Mouse (Mus musculus) pancreas, adult 10 weeks (tissue): Measurements from ENCODE around the gene Faf1. TPM values are rescaled to one million over a fixed set of nuclear protein-coding genes. Genes with fewer than 3 reads are reported as not detected.

ENCODE experiments used
- polyA plus RNA-seq: library from polyadenylated mRNA; stranded (reverse); fragments of 350-450 nt; fragmentation: Illumina TruSeq; extraction: RNeasy Lipid Tissue Mini Kit (QIAGEN cat#74804); gene quantifications from one replicate; pipeline ENCODE4 v1.2.3, GENCODE M21; 2015; ENCODE audit warnings: low read depth, low replicate concordance; ENCODE audit not compliant: insufficient read depth

The Faf1 gene
- polyA plus RNA-seq: 6.3 TPM

GRCm38 (mm10) chr4:109676218-109677215, at the start of gene Faf1:
TSS of gene Faf1 (plus strand) at chr4:109676588.

DNA sequence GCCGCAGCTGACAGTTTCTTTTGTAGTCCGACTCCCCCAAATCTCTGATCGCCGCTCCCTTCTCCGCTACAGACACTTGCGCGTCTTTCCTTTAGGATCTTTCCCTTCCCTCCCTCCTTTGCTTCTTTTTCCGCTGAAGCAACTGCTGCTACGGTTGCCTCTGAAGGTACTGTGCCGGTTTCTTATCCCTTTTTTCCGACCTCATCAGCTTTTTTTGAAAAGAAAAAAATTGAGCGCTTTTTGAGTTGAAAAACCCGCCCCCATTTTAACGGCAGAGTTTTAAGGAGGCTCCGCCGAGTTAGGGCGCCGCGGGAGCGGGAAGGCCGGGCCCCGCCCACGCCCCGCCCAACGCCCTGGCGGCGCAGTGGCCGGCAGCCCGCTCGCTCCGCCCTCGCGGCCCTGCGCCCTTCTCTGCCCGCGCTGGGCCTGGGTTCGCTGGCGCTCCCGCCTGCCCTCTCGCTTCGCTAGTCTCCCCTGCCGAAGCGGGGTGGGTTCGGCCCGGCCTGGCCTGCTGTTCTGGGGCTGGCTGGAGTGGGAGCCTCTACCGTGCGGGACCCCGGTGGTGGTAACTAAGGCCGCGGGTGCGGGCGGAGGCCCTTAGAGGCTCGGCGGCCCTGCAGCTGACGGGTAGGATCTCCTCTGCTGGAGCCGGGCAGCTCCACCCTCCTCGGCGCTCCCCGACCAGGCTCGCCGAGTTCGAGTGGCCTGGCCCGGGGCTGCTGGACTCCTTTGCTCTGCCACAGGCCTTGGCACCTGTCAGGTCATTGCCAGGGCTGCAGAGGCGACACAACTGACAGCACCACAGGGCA, 9.7 kb upstream of the Faf1 start, which contains the start of gene Cdkn2c:
TSS of gene Cdkn2c (minus strand) at position 729 of the 809 bp plus-strand sequence.

GRCm38 (mm10) chr4:109977148-109978067, 301.0 kb downstream of the Faf1 start, which contains the start of gene Dmrta2:
TSS of gene Dmrta2 (plus strand) at chr4:109978053.

Other genes with a start within 250 kb of the Faf1 start
- gene Rnf11, start 191.9 kb upstream of the Faf1 start, polyA plus RNA-seq: 13.3 TPM
- gene 4930522H14Rik, start 145.3 kb upstream of the Faf1 start, polyA plus RNA-seq: not detected
- 4.2 TPM for gene Cdkn2c, start 9.4 kb upstream of the Faf1 start, polyA plus RNA-seq